Mouse (Mus musculus): ENCODE measurements around the gene Rnase11. TPM values are rescaled to one million over a fixed set of nuclear protein-coding genes. Genes with fewer than 3 reads are reported as not detected.
"Not testable (repeated sequence)": the region's sequence is repeated elsewhere in the genome, so short reads cannot be mapped to it uniquely, and the experiment has no call there.

Rnase11 gene
- not detected in 2 replicates for polyA plus RNA-seq (2015; fragmentation: Nextera tagmentation; extraction: Ambion mirVana)

DNA sequence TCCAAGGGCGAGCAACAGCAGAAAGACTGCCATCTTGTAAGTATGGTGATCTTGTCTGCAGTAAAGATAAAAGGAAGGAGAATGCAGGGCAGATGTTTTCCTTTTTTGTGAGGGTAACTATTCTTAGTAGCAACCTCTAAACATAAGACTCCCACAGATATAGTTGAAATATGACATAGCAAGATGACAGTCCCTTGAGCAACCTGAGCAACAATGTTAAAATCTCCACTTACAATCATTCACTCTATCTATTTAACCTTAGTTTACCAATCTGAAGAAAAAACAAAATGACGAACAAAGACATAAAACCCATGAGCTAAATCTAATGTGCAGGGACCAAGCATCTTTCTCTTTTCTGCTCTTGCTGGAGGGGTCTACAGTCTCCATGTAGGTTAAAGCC, at the start of gene Rnase11:
Gene Rnase11 (minus strand): TSS at position 101 of the 400 bp plus-strand sequence.
- H3K4me1 ChIP-seq (ENCODE audit: control insufficient read depth, insufficient read depth, low read length): 0 out of 2 replicates have a peak, but pooled peaks cover 3% of the 10 kb centered on the region
- 79% methylated on average over 2 of the region's 2 CpGs for WGBS

GRCm38 (mm10) chr14:51098921-51099320, 49.0 kb upstream of the Rnase11 start:
- no peak overlapping the region for H3K4me2 ChIP-seq (ENCODE audit: low read depth, low read length)
- no peak overlapping the region for H3K4me3 ChIP-seq (ENCODE audit: low read length)
- H3K9ac ChIP-seq (ENCODE audit: low read length): no peak overlapping the region
- H3K36me3 ChIP-seq (ENCODE audit: control insufficient read depth, insufficient read depth): no peaks in the 10 kb centered on the region
- WGBS: 95% methylated on average over 11 of the region's 11 CpGs
- H3K9me3 ChIP-seq (replicated peaks; ENCODE audit: control insufficient read depth, low read length): no peaks in the 10 kb centered on the region
- H3K27me3 ChIP-seq (ENCODE audit: control insufficient read depth, insufficient read depth, low read length): no peaks in the 10 kb centered on the region
- no peak for ATAC-seq (replicated peaks; ENCODE audit: extremely low read depth, insufficient read depth, low FRiP score)
- H3K27ac ChIP-seq (ENCODE audit: low read length): no peak overlapping the region
- peaks cover 5% of the 10 kb centered on the region; the same call in 1 of the 2 replicates for H3K4me1 ChIP-seq (ENCODE audit: control insufficient read depth, insufficient read depth, low read length)

More for the DNA sequence above, at the start of gene Rnase11:
- Histone ChIP-seq H3K27ac (ENCODE audit: low read length) (no peak within 1 kb of the TSS), H3K4me3 (ENCODE audit: low read length) (no peak within 1 kb of the TSS), H3K4me2 (ENCODE audit: low read depth, low read length) (no peak within 1 kb of the TSS), H3K9me3 (replicated peaks; ENCODE audit: control insufficient read depth, low read length) (no peaks in the 10 kb centered on the region), H3K27me3 (ENCODE audit: control insufficient read depth, insufficient read depth, low read length) (no peaks in the 10 kb centered on the region), H3K36me3 (ENCODE audit: control insufficient read depth, insufficient read depth) (no peaks in the 10 kb centered on the region), H3K9ac (ENCODE audit: low read length) (no peak within 1 kb of the TSS)
- no peak for ATAC-seq (replicated peaks; ENCODE audit: extremely low read depth, insufficient read depth, low FRiP score)

DNA sequence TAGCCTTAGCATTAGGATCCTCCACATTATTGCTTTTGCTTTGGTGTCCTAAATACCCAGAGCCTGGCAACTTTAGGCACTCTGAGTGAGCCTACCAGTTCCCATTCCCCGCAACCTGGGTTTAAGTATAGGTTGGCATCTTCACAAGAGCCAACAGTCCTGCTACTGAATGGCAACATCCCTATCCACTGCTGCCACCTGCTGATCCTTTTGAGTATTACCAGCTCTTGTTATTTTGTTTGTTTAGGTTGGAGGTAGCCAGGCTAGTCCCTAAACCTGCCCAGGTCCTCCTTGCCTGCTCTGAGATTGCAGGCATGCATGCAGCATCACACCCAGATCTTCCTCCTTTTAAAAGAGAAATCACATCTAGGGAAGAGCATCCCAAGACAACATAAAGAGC, 48.3 kb upstream of the Rnase11 start:
- not testable (repeated sequence) for H3K4me2 ChIP-seq (ENCODE audit: low read depth, low read length); H3K27me3 ChIP-seq (ENCODE audit: control insufficient read depth, insufficient read depth, low read length); H3K36me3 ChIP-seq (ENCODE audit: control insufficient read depth, insufficient read depth); H3K9ac ChIP-seq (ENCODE audit: low read length); H3K4me1 ChIP-seq (ENCODE audit: control insufficient read depth, insufficient read depth, low read length); H3K4me3 ChIP-seq (ENCODE audit: low read length); H3K27ac ChIP-seq (ENCODE audit: low read length); H3K9me3 ChIP-seq (replicated peaks; ENCODE audit: control insufficient read depth, low read length)
- 0 out of 2 replicates have a peak, but pooled peaks have one; percentile 29 for ATAC-seq (replicated peaks; ENCODE audit: extremely low read depth, insufficient read depth, low FRiP score)
- 39% methylated on average over 1 of the region's 1 CpGs for whole genome bisulfite sequencing

- Histone ChIP-seq H3K27ac (ENCODE audit: low read length) (no peak overlapping the region), H3K9me3 (replicated peaks; ENCODE audit: control insufficient read depth, low read length) (no peaks in the 10 kb centered on the region), H3K4me2 (ENCODE audit: low read depth, low read length) (no peak overlapping the region), H3K4me3 (ENCODE audit: low read length) (no peak overlapping the region), H3K4me1 (ENCODE audit: control insufficient read depth, insufficient read depth, low read length) (peaks cover 14% of the 10 kb centered on the region; the same call in 1 of the 2 replicates), H3K9ac (ENCODE audit: low read length) (no peak overlapping the region), H3K36me3 (ENCODE audit: control insufficient read depth, insufficient read depth) (no peaks in the 10 kb centered on the region), H3K27me3 (ENCODE audit: control insufficient read depth, insufficient read depth, low read length) (no peaks in the 10 kb centered on the region)
- WGBS: 52% methylated on average over 9 of the region's 9 CpGs
- ATAC-seq (replicated peaks; ENCODE audit: extremely low read depth, insufficient read depth, low FRiP score): no peak
Observed at GRCm38 (mm10) chr14:51095736-51096524, 46.0 kb upstream of the Rnase11 start.

DNA sequence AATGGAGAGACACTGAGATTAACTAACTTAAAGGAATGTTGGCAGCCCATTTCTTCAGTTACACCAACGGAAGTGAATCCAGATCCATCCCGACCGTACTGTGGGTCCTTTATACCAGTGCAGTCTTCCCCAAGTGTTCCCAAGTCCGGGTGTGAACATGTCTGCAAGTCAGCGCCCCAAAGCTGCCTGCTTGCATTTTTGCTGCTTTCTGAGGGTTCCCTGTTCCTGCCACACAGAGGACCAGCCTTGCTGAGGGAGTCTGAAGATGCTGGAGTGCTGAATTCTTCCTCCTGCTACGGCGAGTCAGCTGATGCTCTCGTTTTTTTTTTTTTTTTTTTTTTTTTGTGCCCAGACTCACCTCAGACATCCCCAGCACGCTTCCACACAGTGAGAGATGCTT, 45.0 kb upstream of the Rnase11 start:
- Histone ChIP-seq H3K36me3 (ENCODE audit: control insufficient read depth, insufficient read depth) (no peaks in the 10 kb centered on the region), H3K4me3 (ENCODE audit: low read length) (no peak overlapping the region), H3K9ac (ENCODE audit: low read length) (no peak overlapping the region), H3K27ac (ENCODE audit: low read length) (no peak overlapping the region), H3K9me3 (replicated peaks; ENCODE audit: control insufficient read depth, low read length) (no peaks in the 10 kb centered on the region), H3K4me1 (ENCODE audit: control insufficient read depth, insufficient read depth, low read length) (peaks cover 14% of the 10 kb centered on the region; the same call in 1 of the 2 replicates), H3K4me2 (ENCODE audit: low read depth, low read length) (no peak overlapping the region), H3K27me3 (ENCODE audit: control insufficient read depth, insufficient read depth, low read length) (no peaks in the 10 kb centered on the region)
- no peak for ATAC-seq (replicated peaks; ENCODE audit: extremely low read depth, insufficient read depth, low FRiP score)
- 62% methylated on average over 9 of the region's 9 CpGs for WGBS

- no peaks in the 10 kb centered on the region for H3K9me3 ChIP-seq (replicated peaks; ENCODE audit: control insufficient read depth, low read length)
- 64% methylated on average over 5 of the region's 5 CpGs for WGBS
- H3K4me2 ChIP-seq (ENCODE audit: low read depth, low read length): no peak overlapping the region
- H3K27ac ChIP-seq (ENCODE audit: low read length): 0 out of 2 replicates have a peak overlapping the region, but pooled peaks have one; percentile 24
- H3K36me3 ChIP-seq (ENCODE audit: control insufficient read depth, insufficient read depth): no peaks in the 10 kb centered on the region
- no peaks in the 10 kb centered on the region for H3K27me3 ChIP-seq (ENCODE audit: control insufficient read depth, insufficient read depth, low read length)
- peaks cover 14% of the 10 kb centered on the region; the same call in 1 of the 2 replicates for H3K4me1 ChIP-seq (ENCODE audit: control insufficient read depth, insufficient read depth, low read length)
- no peak for ATAC-seq (replicated peaks; ENCODE audit: extremely low read depth, insufficient read depth, low FRiP score)
- H3K4me3 ChIP-seq (ENCODE audit: low read length): no peak overlapping the region
- no peak overlapping the region for H3K9ac ChIP-seq (ENCODE audit: low read length)
Observed at GRCm38 (mm10) chr14:51094096-51094875, 44.3 kb upstream of the Rnase11 start.

GRCm38 (mm10) chr14:51093496-51093895, 43.5 kb upstream of the Rnase11 start:
- Histone ChIP-seq H3K9me3 (replicated peaks; ENCODE audit: control insufficient read depth, low read length) (no peaks in the 10 kb centered on the region), H3K4me1 (ENCODE audit: control insufficient read depth, insufficient read depth, low read length) (peaks cover 14% of the 10 kb centered on the region; the same call in 1 of the 2 replicates), H3K27me3 (ENCODE audit: control insufficient read depth, insufficient read depth, low read length) (no peaks in the 10 kb centered on the region), H3K4me3 (ENCODE audit: low read length) (no peak overlapping the region), H3K9ac (ENCODE audit: low read length) (no peak overlapping the region), H3K36me3 (ENCODE audit: control insufficient read depth, insufficient read depth) (no peaks in the 10 kb centered on the region), H3K27ac (ENCODE audit: low read length) (no peak overlapping the region), H3K4me2 (ENCODE audit: low read depth, low read length) (no peak overlapping the region)
- no peak for ATAC-seq (replicated peaks; ENCODE audit: extremely low read depth, insufficient read depth, low FRiP score)
- 25% methylated on average over 3 of the region's 3 CpGs for WGBS

DNA sequence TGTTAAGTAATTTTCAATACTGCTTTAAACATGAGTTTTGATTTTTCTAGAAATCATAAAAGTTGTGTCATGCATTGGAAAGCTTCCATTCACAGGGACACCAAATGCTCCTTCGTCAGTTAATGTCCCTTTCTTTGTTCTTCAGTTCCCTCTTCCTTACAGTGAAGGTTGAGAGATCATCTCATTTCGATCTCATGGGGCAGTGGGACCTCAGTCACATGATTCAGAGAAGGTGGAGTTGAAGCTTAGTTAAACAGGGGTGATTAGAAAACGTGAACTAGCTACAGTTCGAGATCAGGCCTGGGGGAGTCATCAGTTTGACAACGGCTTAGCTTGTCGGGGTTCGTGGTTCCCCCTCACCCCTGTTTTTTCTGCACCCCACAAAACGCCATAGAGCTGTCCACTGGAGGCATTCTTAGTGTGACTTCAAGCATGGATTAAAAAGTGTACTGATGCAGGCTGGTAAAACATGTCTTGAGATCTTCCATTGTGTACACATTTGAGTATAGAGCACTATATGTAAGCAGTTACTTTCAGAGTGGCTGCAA, 42.2 kb upstream of the Rnase11 start:
- Histone ChIP-seq H3K27me3 (ENCODE audit: control insufficient read depth, insufficient read depth, low read length) (no peaks in the 10 kb centered on the region), H3K36me3 (ENCODE audit: control insufficient read depth, insufficient read depth) (no peaks in the 10 kb centered on the region), H3K9me3 (replicated peaks; ENCODE audit: control insufficient read depth, low read length) (no peaks in the 10 kb centered on the region), H3K4me1 (ENCODE audit: control insufficient read depth, insufficient read depth, low read length) (peaks cover 17% of the 10 kb centered on the region), H3K9ac (ENCODE audit: low read length) (no peak overlapping the region), H3K4me3 (ENCODE audit: low read length) (peak overlapping the region; percentile 82), H3K27ac (ENCODE audit: low read length) (peak overlapping the region; percentile 29; the same call in 1 of the 2 replicates), H3K4me2 (ENCODE audit: low read depth, low read length) (peak overlapping the region; percentile 85)
- ATAC-seq (replicated peaks; ENCODE audit: extremely low read depth, insufficient read depth, low FRiP score): no peak
- WGBS: 53% methylated on average over 8 of the region's 8 CpGs

Measured in heart, embryonic 16.5 days (tissue).